Mouse (Mus musculus) c-Kit-positive CD71-positive TER-119-positive erythroid progenitor cells, embryonic 14.5 days (primary cell): ENCODE data around the gene 4930442H23Rik.
"Not testable (repeated sequence)": the region's sequence is repeated elsewhere in the genome, so short reads cannot be mapped to it uniquely, and the experiment has no call there.

Source experiments
- DNase-seq: peaks from one replicate; pipeline ENCODE4 v3.0.0-alpha.2; 2013; ENCODE audit warnings: low spot score

4930442H23Rik gene

GRCm38 (mm10) chr10:81183805-81184204 lies at the start of gene 4930442H23Rik:
4930442H23Rik (minus strand) TSS chr10:81183849.
- no peak for DNase-seq

GRCm38 (mm10) chr10:81233226-81233585 lies 49.6 kb upstream of the 4930442H23Rik start:
- no peak for DNase-seq

- DNase-seq: peak; percentile 85
Observed at GRCm38 (mm10) chr10:81232580-81233225, 49.1 kb upstream of the 4930442H23Rik start, which contains the start of gene Zfr2. Zfr2 (plus strand) TSS chr10:81233155.

GRCm38 (mm10) chr10:81231436-81231835 lies 47.8 kb upstream of the 4930442H23Rik start:
- no peak for DNase-seq

GRCm38 (mm10) chr10:81230438-81231332 lies 47.0 kb upstream of the 4930442H23Rik start, which contains the start of gene Atcay:
Atcay (minus strand) TSS chr10:81230833.
- no peak for DNase-seq

- DNase-seq: no peak
Observed at GRCm38 (mm10) chr10:81229735-81230437, 46.2 kb upstream of the 4930442H23Rik start.

GRCm38 (mm10) chr10:81223731-81224130 lies 40.1 kb upstream of the 4930442H23Rik start:
- DNase-seq: not testable (repeated sequence)

- DNase-seq: no peak
Observed at GRCm38 (mm10) chr10:81221402-81222015, 37.9 kb upstream of the 4930442H23Rik start.

GRCm38 (mm10) chr10:81217964-81218363 lies 34.3 kb upstream of the 4930442H23Rik start:
- peak; percentile 71 for DNase-seq

- DNase-seq: not testable (repeated sequence)
Observed at GRCm38 (mm10) chr10:81217267-81217666, 33.6 kb upstream of the 4930442H23Rik start.

- no peak for DNase-seq
Observed at GRCm38 (mm10) chr10:81216810-81217209, 33.2 kb upstream of the 4930442H23Rik start.

- no peak for DNase-seq
Observed at GRCm38 (mm10) chr10:81216260-81216659, 32.6 kb upstream of the 4930442H23Rik start.

GRCm38 (mm10) chr10:81210154-81210553 lies 26.5 kb upstream of the 4930442H23Rik start:
- no peak for DNase-seq

- DNase-seq: no peak
Observed at GRCm38 (mm10) chr10:81204137-81204536, 20.5 kb upstream of the 4930442H23Rik start.

- DNase-seq: peak; percentile 77
Observed at GRCm38 (mm10) chr10:81202978-81203720, 19.5 kb upstream of the 4930442H23Rik start.

- DNase-seq: no peak
Observed at GRCm38 (mm10) chr10:81201807-81202758, 18.4 kb upstream of the 4930442H23Rik start, which contains the start of gene Nmrk2. Nmrk2 (minus strand) TSS chr10:81202051.

GRCm38 (mm10) chr10:81200605-81201287 lies 17.1 kb upstream of the 4930442H23Rik start:
- no peak for DNase-seq

- no peak for DNase-seq
Observed at GRCm38 (mm10) chr10:81200141-81200540, 16.5 kb upstream of the 4930442H23Rik start.

GRCm38 (mm10) chr10:81198990-81199389 lies 15.3 kb upstream of the 4930442H23Rik start:
- no peak for DNase-seq
